Mouse (Mus musculus): ENCODE data around the gene Svep1. TPM values are rescaled to one million over a fixed set of nuclear protein-coding genes. Genes with fewer than 3 reads are reported as not detected.

Gene Svep1
- polyA plus RNA-seq, 1 experiment from 2014 or later, result 0.46 TPM

GRCm38 (mm10) chr4:58183897-58184296 lies 22.8 kb downstream of the Svep1 start:
- H3K9ac ChIP-seq (ENCODE audit: low read depth, low read length), result no peak overlapping the region
- no peaks in the 10 kb centered on the region for H3K4me1 ChIP-seq (ENCODE audit: control insufficient read depth, low read depth, low read length)
- no peak for ATAC-seq (ENCODE audit: low read depth)
- no peak overlapping the region for H3K4me3 ChIP-seq (ENCODE audit: low read depth, low read length)
- no peak overlapping the region for H3K27ac ChIP-seq (ENCODE audit: low read length)
- H3K36me3 ChIP-seq (ENCODE audit: control insufficient read depth, insufficient read depth), result no peaks in the 10 kb centered on the region
- no peaks in the 10 kb centered on the region for H3K9me3 ChIP-seq (replicated peaks; ENCODE audit: control insufficient read depth, low read length)
- no peak overlapping the region for H3K4me2 ChIP-seq (ENCODE audit: low read depth, low read length)
- WGBS (ENCODE audit: insufficient replicate concordance), result 69% methylated on average over 4 of the region's 4 CpGs
- no peaks in the 10 kb centered on the region for H3K27me3 ChIP-seq (ENCODE audit: control insufficient read depth, insufficient read depth, low read depth, low read length)

GRCm38 (mm10) chr4:58178489-58178888 lies 28.2 kb downstream of the Svep1 start:
- Histone ChIP-seq H3K27me3 (ENCODE audit: control insufficient read depth, insufficient read depth, low read depth, low read length) (no peaks in the 10 kb centered on the region), H3K9me3 (replicated peaks; ENCODE audit: control insufficient read depth, low read length) (no peaks in the 10 kb centered on the region), H3K4me2 (ENCODE audit: low read depth, low read length) (no peak overlapping the region), H3K4me3 (ENCODE audit: low read depth, low read length) (no peak overlapping the region), H3K4me1 (ENCODE audit: control insufficient read depth, low read depth, low read length) (no peaks in the 10 kb centered on the region), H3K36me3 (ENCODE audit: control insufficient read depth, insufficient read depth) (no peaks in the 10 kb centered on the region), H3K27ac (ENCODE audit: low read length) (no peak overlapping the region), H3K9ac (ENCODE audit: low read depth, low read length) (no peak overlapping the region)
- WGBS (ENCODE audit: insufficient replicate concordance), result 90% methylated on average over 6 of the region's 6 CpGs
- no peak for ATAC-seq (ENCODE audit: low read depth)

DNA sequence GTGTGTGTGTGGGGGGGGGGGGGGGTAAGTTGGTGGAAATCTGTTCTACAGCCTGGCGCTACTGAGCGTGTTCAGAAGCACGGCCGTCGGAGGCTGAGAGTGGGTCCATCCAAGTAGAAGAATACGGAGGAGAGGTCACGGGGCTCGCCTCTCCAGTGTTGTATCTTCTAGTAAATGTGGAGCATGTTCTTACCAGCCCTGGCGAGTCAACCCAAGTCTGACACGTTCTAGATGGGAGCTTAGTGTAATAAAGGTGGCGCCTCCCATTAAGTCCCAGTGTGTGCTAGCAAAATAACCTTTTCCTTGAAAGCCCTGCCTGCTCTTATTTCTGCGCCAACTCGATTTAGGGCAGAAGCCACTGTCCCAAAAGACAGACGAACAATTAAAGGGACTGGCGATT lies 29.4 kb downstream of the Svep1 start:
- no peak for ATAC-seq (ENCODE audit: low read depth)
- Histone ChIP-seq H3K9me3 (replicated peaks; ENCODE audit: control insufficient read depth, low read length) (no peaks in the 10 kb centered on the region), H3K4me3 (ENCODE audit: low read depth, low read length) (no peak overlapping the region), H3K4me2 (ENCODE audit: low read depth, low read length) (no peak overlapping the region), H3K27me3 (ENCODE audit: control insufficient read depth, insufficient read depth, low read depth, low read length) (no peaks in the 10 kb centered on the region), H3K27ac (ENCODE audit: low read length) (no peak overlapping the region), H3K36me3 (ENCODE audit: control insufficient read depth, insufficient read depth) (no peaks in the 10 kb centered on the region), H3K4me1 (ENCODE audit: control insufficient read depth, low read depth, low read length) (no peaks in the 10 kb centered on the region), H3K9ac (ENCODE audit: low read depth, low read length) (no peak overlapping the region)
- WGBS (ENCODE audit: insufficient replicate concordance), result 78% methylated on average over 15 of the region's 15 CpGs

DNA sequence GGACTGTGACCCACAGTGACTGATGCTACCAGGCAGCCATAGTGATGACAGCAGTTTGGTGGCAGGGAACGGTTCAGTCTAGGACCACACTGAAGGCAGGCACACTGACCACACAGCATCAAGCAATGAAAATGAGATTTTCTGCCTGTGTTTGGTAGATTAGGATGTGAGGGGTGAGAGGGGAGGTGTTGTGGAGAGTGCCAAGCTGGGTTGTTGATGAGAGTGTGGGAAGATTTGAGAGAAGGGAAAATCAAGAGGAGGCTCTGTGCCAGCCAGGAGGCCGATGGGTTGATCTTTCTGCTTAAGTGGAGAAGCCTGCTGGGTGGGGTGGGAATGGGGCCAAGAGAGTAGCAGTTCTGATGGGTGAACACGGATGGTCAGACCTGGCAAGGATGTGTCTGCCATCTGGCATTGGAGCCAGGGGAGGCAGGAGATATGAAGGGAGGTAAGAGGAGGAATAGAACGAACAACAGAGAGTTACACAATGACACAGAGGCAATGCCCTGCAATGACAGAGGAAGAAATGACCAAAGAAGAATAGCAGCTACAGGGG lies 32.1 kb downstream of the Svep1 start:
- no peaks in the 10 kb centered on the region for H3K36me3 ChIP-seq (ENCODE audit: control insufficient read depth, insufficient read depth)
- H3K4me1 ChIP-seq (ENCODE audit: control insufficient read depth, low read depth, low read length), result no peaks in the 10 kb centered on the region
- H3K9ac ChIP-seq (ENCODE audit: low read depth, low read length), result no peak overlapping the region
- no peak for ATAC-seq (ENCODE audit: low read depth)
- WGBS (ENCODE audit: insufficient replicate concordance), result 57% methylated on average over 4 of the region's 4 CpGs
- H3K9me3 ChIP-seq (replicated peaks; ENCODE audit: control insufficient read depth, low read length), result no peaks in the 10 kb centered on the region
- no peak overlapping the region for H3K4me3 ChIP-seq (ENCODE audit: low read depth, low read length)
- no peak overlapping the region for H3K4me2 ChIP-seq (ENCODE audit: low read depth, low read length)
- no peak overlapping the region for H3K27ac ChIP-seq (ENCODE audit: low read length)
- no peaks in the 10 kb centered on the region for H3K27me3 ChIP-seq (ENCODE audit: control insufficient read depth, insufficient read depth, low read depth, low read length)

- Histone ChIP-seq H3K4me1 (ENCODE audit: control insufficient read depth, low read depth, low read length) (no peaks in the 10 kb centered on the region), H3K27ac (ENCODE audit: low read length) (no peak overlapping the region), H3K4me3 (ENCODE audit: low read depth, low read length) (no peak overlapping the region), H3K27me3 (ENCODE audit: control insufficient read depth, insufficient read depth, low read depth, low read length) (no peaks in the 10 kb centered on the region), H3K9me3 (replicated peaks; ENCODE audit: control insufficient read depth, low read length) (no peaks in the 10 kb centered on the region), H3K36me3 (ENCODE audit: control insufficient read depth, insufficient read depth) (no peaks in the 10 kb centered on the region), H3K9ac (ENCODE audit: low read depth, low read length) (no peak overlapping the region), H3K4me2 (ENCODE audit: low read depth, low read length) (no peak overlapping the region)
- ATAC-seq (ENCODE audit: low read depth), result no peak
- WGBS (ENCODE audit: insufficient replicate concordance), result 72% methylated on average over 6 of the region's 6 CpGs
Observed at GRCm38 (mm10) chr4:58173401-58173800, 33.3 kb downstream of the Svep1 start.

DNA sequence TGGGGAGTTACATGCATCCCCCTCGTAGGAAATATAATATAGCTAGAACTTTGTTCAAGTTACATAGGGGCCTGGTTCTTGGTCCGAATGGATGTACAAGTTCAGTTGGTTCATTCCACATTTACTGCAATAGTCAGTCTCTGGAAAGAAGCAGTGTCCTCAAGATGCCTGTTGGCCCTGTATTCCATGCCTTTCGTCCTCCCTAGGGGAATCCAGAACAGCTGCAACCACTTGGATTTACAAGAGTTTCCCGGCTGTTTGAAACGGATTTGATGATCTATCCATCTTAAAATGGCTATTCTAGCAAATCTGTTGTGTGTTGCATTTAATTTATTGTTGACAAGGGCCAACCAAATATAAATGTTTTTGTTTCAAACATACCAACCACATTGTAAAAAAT lies 36.2 kb downstream of the Svep1 start:
- no peaks in the 10 kb centered on the region for H3K36me3 ChIP-seq (ENCODE audit: control insufficient read depth, insufficient read depth)
- H3K4me3 ChIP-seq (ENCODE audit: low read depth, low read length), result no peak overlapping the region
- no peaks in the 10 kb centered on the region for H3K27me3 ChIP-seq (ENCODE audit: control insufficient read depth, insufficient read depth, low read depth, low read length)
- no peaks in the 10 kb centered on the region for H3K9me3 ChIP-seq (replicated peaks; ENCODE audit: control insufficient read depth, low read length)
- no peak overlapping the region for H3K4me2 ChIP-seq (ENCODE audit: low read depth, low read length)
- no peak overlapping the region for H3K9ac ChIP-seq (ENCODE audit: low read depth, low read length)
- H3K27ac ChIP-seq (ENCODE audit: low read length), result no peak overlapping the region
- WGBS (ENCODE audit: insufficient replicate concordance), result 56% methylated on average over 5 of the region's 5 CpGs
- ATAC-seq (ENCODE audit: low read depth), result no peak
- H3K4me1 ChIP-seq (ENCODE audit: control insufficient read depth, low read depth, low read length), result no peaks in the 10 kb centered on the region

GRCm38 (mm10) chr4:58169918-58170317 lies 36.7 kb downstream of the Svep1 start:
- Histone ChIP-seq H3K36me3 (ENCODE audit: control insufficient read depth, insufficient read depth) (no peaks in the 10 kb centered on the region), H3K27ac (ENCODE audit: low read length) (no peak overlapping the region), H3K4me1 (ENCODE audit: control insufficient read depth, low read depth, low read length) (no peaks in the 10 kb centered on the region), H3K27me3 (ENCODE audit: control insufficient read depth, insufficient read depth, low read depth, low read length) (no peaks in the 10 kb centered on the region), H3K9me3 (replicated peaks; ENCODE audit: control insufficient read depth, low read length) (no peaks in the 10 kb centered on the region), H3K4me2 (ENCODE audit: low read depth, low read length) (no peak overlapping the region), H3K4me3 (ENCODE audit: low read depth, low read length) (no peak overlapping the region), H3K9ac (ENCODE audit: low read depth, low read length) (no peak overlapping the region)
- 52% methylated on average over 2 of the region's 2 CpGs for WGBS (ENCODE audit: insufficient replicate concordance)
- ATAC-seq (ENCODE audit: low read depth), result no peak

- Histone ChIP-seq H3K27me3 (ENCODE audit: control insufficient read depth, insufficient read depth, low read depth, low read length) (no peaks in the 10 kb centered on the region), H3K9me3 (replicated peaks; ENCODE audit: control insufficient read depth, low read length) (no peaks in the 10 kb centered on the region), H3K27ac (ENCODE audit: low read length) (no peak overlapping the region), H3K4me2 (ENCODE audit: low read depth, low read length) (no peak overlapping the region), H3K4me1 (ENCODE audit: control insufficient read depth, low read depth, low read length) (no peaks in the 10 kb centered on the region), H3K36me3 (ENCODE audit: control insufficient read depth, insufficient read depth) (no peaks in the 10 kb centered on the region), H3K4me3 (ENCODE audit: low read depth, low read length) (no peak overlapping the region), H3K9ac (ENCODE audit: low read depth, low read length) (no peak overlapping the region)
- no peak for ATAC-seq (ENCODE audit: low read depth)
- 69% methylated on average over 5 of the region's 5 CpGs for WGBS (ENCODE audit: insufficient replicate concordance)
Observed at GRCm38 (mm10) chr4:58168366-58168765, 38.3 kb downstream of the Svep1 start.

GRCm38 (mm10) chr4:58165711-58166110 lies 40.9 kb downstream of the Svep1 start:
- H3K4me3 ChIP-seq (ENCODE audit: low read depth, low read length), result no peak overlapping the region
- no peak overlapping the region for H3K9ac ChIP-seq (ENCODE audit: low read depth, low read length)
- 45% methylated on average over 7 of the region's 7 CpGs for WGBS (ENCODE audit: insufficient replicate concordance)
- no peaks in the 10 kb centered on the region for H3K9me3 ChIP-seq (replicated peaks; ENCODE audit: control insufficient read depth, low read length)
- H3K4me2 ChIP-seq (ENCODE audit: low read depth, low read length), result no peak overlapping the region
- no peaks in the 10 kb centered on the region for H3K4me1 ChIP-seq (ENCODE audit: control insufficient read depth, low read depth, low read length)
- H3K27me3 ChIP-seq (ENCODE audit: control insufficient read depth, insufficient read depth, low read depth, low read length), result no peaks in the 10 kb centered on the region
- H3K36me3 ChIP-seq (ENCODE audit: control insufficient read depth, insufficient read depth), result no peaks in the 10 kb centered on the region
- no peak overlapping the region for H3K27ac ChIP-seq (ENCODE audit: low read length)
- ATAC-seq (ENCODE audit: low read depth), result no peak
